Mouse (Mus musculus): ENCODE measurements around the gene Gm960.

The Gm960 gene

DNA sequence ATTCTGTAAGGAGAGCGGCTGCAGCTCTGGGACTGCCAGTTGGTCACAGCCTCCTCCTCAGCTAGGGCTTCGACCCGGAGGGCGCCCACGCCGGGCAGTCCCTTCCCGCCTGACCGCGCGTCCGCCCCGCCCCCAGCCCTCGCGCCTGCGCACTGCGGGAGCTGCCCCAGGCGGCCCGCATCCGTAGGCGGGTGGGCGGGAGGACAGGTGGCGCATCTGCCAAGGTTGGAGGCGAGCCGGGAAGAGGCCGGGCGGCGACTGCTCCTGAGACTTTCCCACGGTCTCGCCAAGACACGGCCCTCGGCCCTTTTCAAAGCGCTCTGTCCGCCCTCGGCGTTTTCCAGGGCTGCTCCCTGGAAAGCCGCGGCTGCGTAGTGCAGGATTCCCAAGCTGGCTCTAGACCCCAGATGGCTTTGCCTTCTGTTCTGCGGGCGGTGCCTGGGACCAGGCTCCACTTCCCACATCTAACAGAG is at the start of gene Gm960:
Gene Gm960, minus strand, starts transcription at position 464 of the 473 bp plus-strand sequence.
- no peak for TF ChIP-seq GATA4 (IDR thresholded peaks at IDR 0.05; ENCODE audit: insufficient replicate concordance, low read length)

DNA sequence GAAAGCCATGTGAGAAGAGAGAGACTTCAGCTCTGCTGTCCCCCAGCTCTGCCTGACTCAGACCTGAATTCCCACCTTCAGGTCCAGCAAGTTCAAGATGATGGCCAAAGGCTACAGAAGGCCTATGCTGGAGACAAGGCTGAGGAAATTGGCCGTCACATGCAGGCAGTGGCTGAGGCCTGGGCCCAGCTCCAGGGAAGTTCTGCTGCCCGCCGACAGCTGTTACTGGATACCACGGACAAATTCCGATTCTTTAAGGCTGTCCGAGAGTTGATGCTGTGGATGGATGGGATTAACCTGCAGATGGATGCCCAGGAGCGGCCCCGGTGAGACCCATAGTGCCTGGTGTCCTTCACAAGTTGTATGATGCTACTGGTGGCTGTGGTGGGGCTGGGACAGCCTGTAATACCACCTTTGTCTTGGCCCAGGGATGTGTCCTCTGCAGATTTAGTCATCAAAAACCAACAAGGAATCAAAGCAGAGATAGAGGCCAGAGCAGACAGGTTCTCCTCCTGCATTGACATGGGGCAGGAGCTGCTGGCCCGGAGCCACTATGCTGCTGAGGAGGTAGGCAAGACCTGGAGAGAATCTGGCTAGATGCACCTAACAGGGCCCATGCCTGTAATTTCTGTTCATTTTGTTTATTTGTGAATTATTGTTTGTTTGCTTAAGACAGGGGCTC is 49.3 kb upstream of the Gm960 start:
- no peak for TF ChIP-seq GATA4 (IDR thresholded peaks at IDR 0.05; ENCODE audit: insufficient replicate concordance, low read length)

DNA sequence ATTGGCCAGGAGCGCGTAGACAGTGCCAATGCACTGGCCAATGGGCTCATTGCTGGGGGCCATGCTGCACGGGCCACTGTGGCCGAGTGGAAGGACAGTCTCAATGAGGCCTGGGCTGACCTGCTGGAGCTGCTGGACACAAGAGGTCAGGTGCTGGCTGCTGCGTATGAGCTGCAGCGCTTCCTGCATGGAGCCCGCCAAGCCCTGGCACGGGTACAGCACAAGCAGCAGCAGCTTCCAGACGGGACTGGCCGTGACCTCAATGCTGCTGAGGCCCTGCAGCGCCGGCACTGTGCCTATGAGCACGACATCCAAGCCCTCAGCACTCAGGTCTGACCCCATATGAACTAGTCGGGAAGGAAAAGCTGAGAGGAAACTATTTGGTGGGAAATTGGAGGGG is 48.1 kb upstream of the Gm960 start:
- no peak for TF ChIP-seq GATA4 (IDR thresholded peaks at IDR 0.05; ENCODE audit: insufficient replicate concordance, low read length)

GRCm38 (mm10) chr19:4745681-4746080 is 47.2 kb upstream of the Gm960 start:
- TF ChIP-seq GATA4 (IDR thresholded peaks at IDR 0.05; ENCODE audit: insufficient replicate concordance, low read length): no peak

DNA sequence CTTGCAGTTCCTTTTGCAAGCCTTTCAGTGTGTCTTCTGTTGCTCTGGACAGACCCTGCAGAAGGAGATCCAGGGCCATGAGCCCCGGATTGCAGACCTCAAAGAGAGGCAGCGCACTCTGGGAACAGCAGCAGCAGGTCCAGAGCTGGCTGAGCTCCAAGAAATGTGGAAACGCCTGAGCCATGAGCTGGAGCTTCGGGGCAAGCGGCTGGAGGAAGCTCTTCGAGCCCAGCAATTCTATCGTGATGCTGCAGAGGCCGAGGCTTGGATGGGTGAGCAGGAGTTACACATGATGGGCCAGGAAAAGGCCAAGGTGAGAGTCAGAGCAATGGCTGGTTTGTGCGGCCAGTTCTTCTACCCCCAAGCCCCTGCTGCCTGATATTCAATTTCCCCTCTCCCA is 46.6 kb upstream of the Gm960 start:
- no peak for TF ChIP-seq GATA4 (IDR thresholded peaks at IDR 0.05; ENCODE audit: insufficient replicate concordance, low read length)

- TF ChIP-seq GATA4 (IDR thresholded peaks at IDR 0.05; ENCODE audit: insufficient replicate concordance, low read length): no peak
Measured at GRCm38 (mm10) chr19:4744026-4744425, 45.6 kb upstream of the Gm960 start.

GRCm38 (mm10) chr19:4743524-4743923 is 45.1 kb upstream of the Gm960 start:
- no peak for TF ChIP-seq GATA4 (IDR thresholded peaks at IDR 0.05; ENCODE audit: insufficient replicate concordance, low read length)

DNA sequence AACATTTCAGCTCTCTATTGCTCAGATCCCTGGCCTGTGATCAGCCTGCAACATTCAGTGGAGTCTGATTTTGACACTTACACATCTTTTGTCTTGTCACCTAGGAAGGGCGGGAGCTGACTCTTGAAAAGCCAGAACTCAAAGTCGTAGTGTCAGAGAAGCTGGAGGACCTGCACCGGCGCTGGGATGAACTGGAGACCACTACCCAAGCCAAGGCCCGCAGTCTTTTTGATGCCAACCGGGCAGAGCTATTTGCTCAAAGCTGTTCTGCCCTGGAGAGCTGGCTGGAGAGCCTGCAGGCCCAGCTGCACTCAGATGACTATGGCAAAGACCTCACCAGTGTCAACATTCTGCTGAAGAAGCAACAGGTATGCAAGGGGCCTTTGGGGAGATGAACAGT is 43.8 kb upstream of the Gm960 start:
- TF ChIP-seq GATA4 (IDR thresholded peaks at IDR 0.05; ENCODE audit: insufficient replicate concordance, low read length): no peak

GRCm38 (mm10) chr19:4741482-4741881 is 43.0 kb upstream of the Gm960 start:
- no peak for TF ChIP-seq GATA4 (IDR thresholded peaks at IDR 0.05; ENCODE audit: insufficient replicate concordance, low read length)

DNA sequence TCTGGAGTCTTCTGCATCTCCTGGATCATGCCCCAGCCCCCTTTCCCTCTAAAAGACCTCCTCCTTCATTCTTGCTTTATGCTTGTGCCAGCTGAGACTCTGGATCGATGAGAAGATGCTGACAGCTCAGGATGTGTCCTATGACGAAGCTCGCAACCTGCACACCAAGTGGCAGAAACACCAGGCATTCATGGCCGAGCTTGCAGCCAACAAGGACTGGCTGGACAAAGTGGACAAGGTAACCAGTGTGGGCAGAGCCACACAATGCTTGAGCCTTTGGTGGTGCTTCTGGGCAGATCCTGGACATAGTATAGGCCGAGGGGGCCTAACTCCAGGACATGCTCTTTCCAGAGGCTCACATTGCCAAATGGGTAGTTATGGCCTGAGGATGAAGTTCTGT is 41.3 kb upstream of the Gm960 start:
- TF ChIP-seq GATA4 (IDR thresholded peaks at IDR 0.05; ENCODE audit: insufficient replicate concordance, low read length): no peak

DNA sequence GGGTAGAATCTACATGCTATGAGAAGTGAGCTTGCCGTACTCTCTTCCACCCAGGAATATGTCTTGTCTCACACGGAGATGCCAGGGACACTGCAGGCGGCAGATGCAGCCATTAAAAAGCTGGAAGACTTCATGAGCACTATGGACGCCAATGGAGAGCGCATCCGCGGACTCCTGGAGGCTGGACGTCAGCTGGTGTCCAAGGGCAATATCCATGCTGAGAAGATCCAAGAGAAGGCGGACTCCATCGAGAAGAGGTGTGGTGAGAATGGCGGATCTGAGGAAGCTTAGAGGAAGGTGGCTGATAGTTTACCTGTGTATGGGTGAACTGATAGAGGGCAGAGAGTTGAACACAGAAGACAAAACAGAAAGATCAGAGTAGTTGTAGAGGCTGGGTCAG is 40.6 kb upstream of the Gm960 start:
- TF ChIP-seq GATA4 (IDR thresholded peaks at IDR 0.05; ENCODE audit: insufficient replicate concordance, low read length): no peak

DNA sequence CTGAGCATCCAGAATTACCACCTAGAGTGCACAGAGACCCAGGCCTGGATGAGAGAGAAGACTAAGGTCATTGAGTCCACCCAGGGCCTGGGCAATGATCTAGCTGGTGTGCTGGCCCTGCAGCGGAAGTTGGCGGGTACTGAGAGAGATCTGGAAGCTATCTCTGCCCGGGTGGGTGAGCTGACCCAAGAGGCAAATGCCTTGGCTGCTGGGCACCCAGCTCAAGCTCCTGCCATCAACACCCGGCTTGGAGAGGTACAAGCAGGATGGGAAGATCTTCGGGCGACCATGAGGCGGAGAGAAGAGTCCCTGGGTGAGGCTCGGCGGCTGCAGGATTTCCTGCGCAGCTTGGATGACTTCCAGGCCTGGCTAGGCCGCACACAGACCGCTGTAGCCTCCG is 39.4 kb upstream of the Gm960 start:
- TF ChIP-seq GATA4 (IDR thresholded peaks at IDR 0.05; ENCODE audit: insufficient replicate concordance, low read length): no peak

DNA sequence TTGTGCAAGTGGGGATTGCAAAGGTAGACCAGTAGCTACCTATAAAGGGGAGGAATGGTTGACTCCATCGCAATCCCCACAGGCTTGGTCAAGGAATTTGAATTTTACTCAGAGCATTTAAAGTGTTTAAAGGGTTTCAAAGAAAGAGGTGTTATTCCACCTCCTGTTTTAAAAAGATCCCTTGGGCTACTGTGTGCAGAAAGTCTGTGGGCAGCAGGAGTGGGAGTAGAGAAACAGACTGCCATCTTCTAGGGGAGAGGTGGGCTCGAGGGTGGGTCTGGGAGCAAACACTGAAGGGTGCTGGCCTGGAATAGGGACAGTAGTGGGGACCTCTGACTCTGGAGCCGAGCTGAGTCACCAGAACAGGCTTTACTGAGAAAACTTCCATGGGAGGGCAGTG is 34.6 kb upstream of the Gm960 start:
- no peak for TF ChIP-seq GATA4 (IDR thresholded peaks at IDR 0.05; ENCODE audit: insufficient replicate concordance, low read length)

- no peak for TF ChIP-seq GATA4 (IDR thresholded peaks at IDR 0.05; ENCODE audit: insufficient replicate concordance, low read length)
Measured at GRCm38 (mm10) chr19:4729186-4729585, 30.7 kb upstream of the Gm960 start.

- TF ChIP-seq GATA4 (IDR thresholded peaks at IDR 0.05; ENCODE audit: insufficient replicate concordance, low read length): no peak
Measured at GRCm38 (mm10) chr19:4720671-4721244, 22.3 kb upstream of the Gm960 start.

DNA sequence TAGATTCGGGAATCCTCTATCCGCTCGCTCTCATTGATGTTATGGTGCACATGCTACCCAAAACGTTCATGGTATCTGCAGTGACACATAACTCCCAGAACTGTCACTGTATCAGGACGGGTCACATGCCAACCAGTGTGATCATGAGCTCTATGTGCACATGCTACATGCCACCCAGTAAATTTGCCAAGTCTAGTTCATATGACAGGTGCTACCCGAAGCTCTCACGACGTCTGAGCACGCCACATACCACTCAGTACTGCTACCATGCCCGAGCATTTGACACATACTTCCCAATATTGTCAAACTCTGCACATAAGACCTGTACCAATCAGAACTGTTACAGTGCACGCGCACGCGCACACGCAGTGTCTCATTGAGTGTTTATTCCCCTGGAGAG is 21.6 kb upstream of the Gm960 start:
- TF ChIP-seq GATA4 (IDR thresholded peaks at IDR 0.05; ENCODE audit: insufficient replicate concordance, low read length): no peak

DNA sequence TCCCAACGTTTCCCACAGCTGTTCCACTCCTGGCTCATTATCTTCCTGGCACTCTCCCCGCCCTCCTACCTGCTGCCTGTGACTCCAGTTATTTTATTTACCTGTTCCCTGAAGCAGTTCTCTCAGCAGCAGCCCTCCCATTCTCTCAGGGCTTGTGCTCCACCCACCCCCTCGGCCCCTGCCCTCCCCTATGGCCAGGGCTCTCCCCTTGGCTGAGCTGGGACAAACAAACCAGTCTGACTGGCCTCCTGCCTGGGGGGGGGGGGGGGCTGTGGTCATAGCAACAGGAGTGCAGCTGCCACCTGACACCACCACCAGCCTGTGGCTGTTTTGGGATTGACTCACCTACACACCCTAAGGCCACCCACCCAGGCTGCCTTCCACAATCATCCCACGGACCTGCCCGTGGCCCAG is 20.9 kb upstream of the Gm960 start:
- TF ChIP-seq GATA4 (IDR thresholded peaks at IDR 0.05; ENCODE audit: insufficient replicate concordance, low read length): no peak

All from liver, adult (tissue).